Mouse (Mus musculus): ENCODE results near the gene Secisbp2l.

The Secisbp2l gene

GRCm38 (mm10) chr2:125706510-125706921 is 76.2 kb downstream of the Secisbp2l start:
- CTCF ChIA-PET, result no interaction called here

DNA sequence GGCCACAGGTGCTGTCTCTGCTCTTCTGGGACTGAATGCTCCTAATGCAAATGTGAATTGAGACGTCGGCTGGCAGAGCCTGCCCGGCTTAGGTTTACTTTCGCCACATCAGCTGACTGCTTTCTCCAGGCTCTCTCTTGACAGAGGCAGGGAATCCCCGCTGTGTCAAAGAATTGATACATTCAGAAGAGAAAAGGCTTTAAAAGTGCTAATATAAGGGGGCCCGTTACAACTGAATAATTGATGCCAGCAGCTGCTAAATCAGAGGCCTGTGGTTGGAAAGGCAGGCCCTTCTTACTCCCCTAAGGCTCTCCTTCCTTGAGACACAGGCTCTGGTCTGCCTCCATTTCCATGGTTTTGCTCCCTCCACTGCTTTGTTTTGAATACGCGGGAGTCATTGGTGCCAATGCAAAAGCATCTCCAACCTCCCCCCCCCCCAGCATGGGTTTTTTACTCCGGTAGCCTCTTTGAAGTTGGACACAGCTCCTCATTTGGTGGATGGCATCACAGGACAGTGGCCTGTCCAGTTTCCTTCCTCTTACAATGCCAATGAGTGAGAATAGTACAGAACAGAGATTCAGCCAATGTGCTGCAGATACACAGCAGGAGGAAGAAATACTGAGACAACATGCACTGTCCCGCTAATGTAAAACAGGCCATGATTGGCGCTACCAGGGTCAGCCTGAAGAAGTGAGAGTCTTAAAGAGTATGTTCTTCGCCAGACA is 77.6 kb downstream of the Secisbp2l start:
- CTCF ChIA-PET, result no interaction called here

DNA sequence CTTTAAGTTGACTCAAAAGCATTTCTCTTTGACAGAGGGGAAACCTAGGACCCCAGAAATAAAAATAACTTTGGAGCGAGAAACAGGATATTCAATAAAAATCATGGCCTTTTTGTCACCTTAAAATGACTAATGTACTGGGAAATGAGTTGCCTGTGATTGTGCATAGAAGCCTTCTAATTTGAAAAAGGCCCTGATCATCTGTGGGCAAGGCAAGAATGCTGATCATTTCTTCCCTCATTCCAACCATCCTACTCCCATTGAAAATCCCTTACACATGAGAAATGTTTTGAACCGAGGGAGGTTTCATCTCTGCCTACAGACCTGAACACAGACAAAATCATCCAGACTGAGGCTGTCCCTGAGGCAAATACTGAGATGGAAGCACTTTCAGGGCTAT is 79.8 kb downstream of the Secisbp2l start:
- CTCF ChIA-PET, result interaction anchor here (0.6 kb wide), 1 partner anchor 21 kb away, joined by 5 read pairs; no protein-coding TSS in a partner anchor

DNA sequence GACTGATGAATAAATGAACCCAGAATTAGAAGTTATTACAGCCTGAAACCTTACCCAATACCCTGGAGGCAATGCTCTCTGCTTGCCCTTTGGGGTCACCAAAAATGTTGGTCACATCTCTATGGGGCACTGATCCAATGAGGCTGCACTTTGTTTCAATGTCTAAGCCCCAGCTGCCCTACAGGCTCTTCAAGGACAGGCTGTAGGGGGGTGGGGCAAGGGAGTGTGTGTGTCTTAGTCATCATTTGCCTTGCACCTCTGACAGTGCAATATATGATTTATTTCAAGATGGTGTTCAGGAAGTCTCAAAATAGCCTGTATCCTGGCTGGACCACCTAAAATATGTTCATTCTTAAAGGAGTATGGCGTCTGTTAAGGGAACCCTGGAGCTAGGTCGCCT is 81.1 kb downstream of the Secisbp2l start:
- CTCF ChIA-PET, result no interaction called here

DNA sequence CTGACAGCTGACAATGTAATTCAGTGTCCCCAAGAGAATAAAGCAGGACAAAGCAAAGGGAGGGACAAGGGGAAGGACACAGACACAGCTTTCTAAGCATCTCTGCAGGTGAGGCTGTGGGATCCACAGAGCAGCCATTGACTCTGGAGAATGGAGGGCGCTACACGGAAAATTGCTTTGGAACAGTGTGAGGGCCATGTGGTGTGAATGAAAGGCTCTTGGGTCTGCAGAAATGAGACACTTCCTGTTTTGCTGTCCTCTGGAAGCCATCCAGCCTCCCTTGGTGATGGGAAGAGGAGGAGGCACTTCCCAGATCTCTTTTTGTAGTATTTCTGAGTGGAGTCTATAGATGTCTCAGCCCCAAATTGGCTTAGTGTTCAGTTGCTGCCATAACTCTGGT is 86.5 kb downstream of the Secisbp2l start:
- CTCF ChIA-PET, result no interaction called here

GRCm38 (mm10) chr2:125694798-125695197 is 87.9 kb downstream of the Secisbp2l start:
- CTCF ChIA-PET, result no interaction called here

DNA sequence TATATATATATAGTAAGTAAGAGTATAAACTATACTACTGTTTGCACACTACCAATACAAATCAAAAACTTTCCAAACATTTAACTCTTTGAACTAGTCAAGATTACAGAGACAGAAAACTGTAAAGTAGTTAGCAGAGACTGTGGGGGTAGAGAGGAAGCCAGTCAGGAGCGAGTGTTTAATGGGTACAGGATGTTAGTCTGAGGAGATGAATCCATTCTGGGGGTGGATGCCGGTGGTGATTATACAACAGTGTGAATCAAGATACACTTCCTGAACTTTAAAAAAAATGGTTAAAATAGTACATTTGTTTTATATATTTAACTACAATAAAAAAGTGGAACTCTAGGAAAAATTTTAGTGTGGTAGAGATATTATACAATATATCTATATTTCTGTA is 90.7 kb downstream of the Secisbp2l start:
- CTCF ChIA-PET, result interaction anchor here (0.6 kb wide), 1 partner anchor 234 kb away, joined by 21 read pairs; no protein-coding TSS in a partner anchor
